Comparison of ENCODE assay signal across 8 mouse cellular contexts in the genomic region with DNA sequence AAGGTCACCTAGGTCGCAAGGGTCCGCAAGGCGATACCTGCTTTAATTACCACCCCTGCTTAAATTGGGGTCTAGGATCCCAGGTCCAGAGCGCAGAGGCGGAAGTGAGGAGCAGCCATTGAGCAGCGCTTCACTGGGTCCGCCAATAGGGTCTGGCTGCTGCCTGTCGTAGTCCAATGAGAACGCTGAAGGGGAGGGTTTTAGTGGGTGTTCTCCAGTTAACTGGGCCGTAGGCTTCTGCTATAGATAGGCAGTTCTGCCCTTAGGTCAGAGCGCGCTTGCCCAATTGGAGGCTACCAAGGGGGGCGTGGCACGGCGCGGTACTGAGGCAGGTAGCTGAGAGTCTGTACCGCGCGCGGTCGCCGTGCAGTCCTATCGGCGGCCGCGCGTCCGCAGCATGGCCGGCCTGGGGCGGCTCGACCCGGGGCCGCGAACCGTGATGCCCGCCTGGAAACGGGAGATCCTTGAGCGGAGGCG. TPM values are rescaled to one million over a fixed set of nuclear protein-coding genes. Genes with fewer than 3 reads are reported as not detected.
DNase-seq lines count a peak whose midpoint lies in the region; ATAC-seq lines count a peak whose summit lies in the region.

A gene (plus strand): TSS at position 328 of the 477 bp plus-strand sequence.

- peak within 1 kb of the TSS; percentile 81 for H3K4me3 ChIP-seq in forebrain, embryonic 14.5 days (ENCODE audit: low read depth, low read length)
- H3K4me3 ChIP-seq in neural tube, embryonic 15.5 days (replicated peaks), result peak within 1 kb of the TSS; percentile 85

- H3K9ac ChIP-seq in forebrain, embryonic 14.5 days (ENCODE audit: low read length), result peak within 1 kb of the TSS; percentile 75
- peak within 1 kb of the TSS; percentile 78 for H3K9ac ChIP-seq in neural tube, embryonic 15.5 days (replicated peaks)

- peaks cover 40% of the 10 kb centered on the region for H3K4me1 ChIP-seq in forebrain, embryonic 14.5 days (ENCODE audit: control insufficient read depth, insufficient read depth, low read length)
- H3K4me1 ChIP-seq in neural tube, embryonic 15.5 days, result peaks cover 56% of the 10 kb centered on the region

- intact Hi-C loops in heart, postnatal 14 days (cut with DNase I), result no loop called here

- H3K9me3 ChIP-seq in forebrain, embryonic 14.5 days (replicated peaks; ENCODE audit: control insufficient read depth, low read length), result no peaks in the 10 kb centered on the region
- no peaks in the 10 kb centered on the region for H3K9me3 ChIP-seq in neural tube, embryonic 15.5 days (replicated peaks)

- H3K27me3 ChIP-seq in forebrain, embryonic 14.5 days (replicated peaks; ENCODE audit: control insufficient read depth, insufficient read depth, low read length), result peaks cover 13% of the 10 kb centered on the region
- no peaks in the 10 kb centered on the region for H3K27me3 ChIP-seq in neural tube, embryonic 15.5 days (replicated peaks)

- H3K27ac ChIP-seq in forebrain, embryonic 14.5 days (ENCODE audit: low read depth, low read length), result peak within 1 kb of the TSS; percentile 54; the same call in 1 of the 2 replicates
- H3K27ac ChIP-seq in neural tube, embryonic 15.5 days (replicated peaks), result peak within 1 kb of the TSS; percentile 79

- peak within 1 kb of the TSS; percentile 99 for H3K4me2 ChIP-seq in forebrain, embryonic 14.5 days (ENCODE audit: low read length)
- H3K4me2 ChIP-seq in neural tube, embryonic 15.5 days, result peak within 1 kb of the TSS; percentile 100

- WGBS in forebrain, embryonic 14.5 days, result under 1% methylated on average over 39 of the region's 39 CpGs
- WGBS in neural tube, embryonic 15.5 days, result under 1% methylated on average over 39 of the region's 39 CpGs

- H3K36me3 ChIP-seq in forebrain, embryonic 14.5 days (ENCODE audit: control insufficient read depth, insufficient read depth, low read length), result no peaks in the 10 kb centered on the region
- no peaks in the 10 kb centered on the region for H3K36me3 ChIP-seq in neural tube, embryonic 15.5 days

- DNase-seq in ES-CJ7 (ENCODE audit: low read depth, low spot score), result peak; percentile 99
- DNase-seq in cerebellum, adult 11 months, result peak; percentile 95
- peak; percentile 99 for DNase-seq in forebrain, embryonic 14.5 days (ENCODE audit: low spot score)
- DNase-seq in heart, postnatal 14 days, result peak; percentile 92 to 93
- DNase-seq in layer of hippocampus, adult 11-12 months (ENCODE audit: low spot score), result peak; percentile 96
- DNase-seq in lung, adult 18-20 months, result peak; percentile 96 to 98
- peak; percentile 96 for DNase-seq in testis, postnatal 14 days (ENCODE audit: low spot score)

- peak; percentile 99 for ATAC-seq in forebrain, embryonic 14.5 days
- peak; percentile 99 for ATAC-seq in neural tube, embryonic 15.5 days (ENCODE audit: low FRiP score)

RNA-seq across cellular contexts. Expression of the gene that starts here (rescaled TPM):
- 6.6 and 9.9 TPM in 2 replicates for polyA plus RNA-seq in forebrain, embryonic 14.5 days (2014; fragmentation: Nextera tagmentation; extraction: Ambion mirVana)
- 1 to 10 TPM; 5.7 to 7.6 TPM for total RNA-seq in heart, postnatal 14 days (2021)
- polyA plus RNA-seq in neural tube, embryonic 15.5 days (2015; fragmentation: Nextera tagmentation; extraction: Ambion mirVana), result 14.8 and 16.3 TPM in 2 replicates

Comparison
In these comparisons a context has a peak if more than half of its experiments do, and no peak if none do; other contexts are left out.
1. Peak in every context shown above with its lines: DNase-seq, ATAC-seq, H3K4me3 ChIP-seq and H3K27ac ChIP-seq.